Mouse (Mus musculus): ENCODE measurements around the gene Nipal3. TPM values are rescaled to one million over a fixed set of nuclear protein-coding genes. Genes with fewer than 3 reads are reported as not detected.

Gene Nipal3
- total and polyA plus RNA-seq, 3 experiments: 4.0 to 12.0 (median 6.4) TPM

- H3K4me1 ChIP-seq (ENCODE audit: control insufficient read depth in 1 of 2, insufficient read depth in 2 of 2): 0 out of 4 replicates have a peak, but pooled peaks cover 0 to 3% of the 10 kb centered on the region in 2 experiments
- in situ Hi-C loops (cut with MboI; ENCODE audit: low pct_ligation_motif_present, low pct_unique_long_range_greater_than_20kb, low sequenced_read_pairs): no loop called here
- no peak overlapping the region for H3K27ac ChIP-seq (ENCODE audit: insufficient read depth, low read depth)
- H3K27me3 ChIP-seq (replicated peaks): peaks cover 11% of the 10 kb centered on the region
- H3K36me3 ChIP-seq (replicated peaks in 1 of 2; ENCODE audit: control insufficient read depth in 1 of 2, insufficient read depth in 1 of 2, low read length in 1 of 2): no peaks in the 10 kb centered on the region
- H3K79me2 ChIP-seq (replicated peaks; ENCODE audit: control insufficient read depth, extremely low read depth, insufficient read depth, poor library complexity, severe bottlenecking): no peaks in the 10 kb centered on the region
- no peak overlapping the region for H3K4me2 ChIP-seq (ENCODE audit: insufficient read depth, low read depth, poor library complexity, severe bottlenecking)
- DNase-seq (ENCODE audit: extremely low read depth): no peak
- dilution Hi-C loops (cut with MboI; ENCODE audit: extremely low pct_ligation_motif_present, extremely low pct_unique_long_range_greater_than_20kb, low sequenced_read_pairs): no loop called here
- no peak overlapping the region for H3K9ac ChIP-seq (ENCODE audit: insufficient read depth, low read depth)
- no peaks in the 10 kb centered on the region for H3K9me3 ChIP-seq (replicated peaks; ENCODE audit: low read length)
- TF ChIP-seq SMC3 (IDR thresholded peaks at IDR 0.05; ENCODE audit: low read depth, low read length) (no peak), JUND (conservative IDR thresholded peaks at IDR 0.05; ENCODE audit: low read depth, low read length) (no peak), ELF1 (IDR thresholded peaks at IDR 0.05; ENCODE audit: low read depth, low read length) (no peak), NRF1 (IDR thresholded peaks at IDR 0.05; ENCODE audit: low read depth, low read length) (no peak), USF2 (conservative IDR thresholded peaks at IDR 0.05; ENCODE audit: low read depth, low read length) (no peak), UBTF (IDR thresholded peaks at IDR 0.05; ENCODE audit: low read depth, low read length) (no peak), NELFE (IDR thresholded peaks at IDR 0.05; ENCODE audit: low read depth, low read length) (no peak), ZMIZ1 (IDR thresholded peaks at IDR 0.05; ENCODE audit: low read depth, low read length) (no peak), KAT2A (IDR thresholded peaks at IDR 0.05; ENCODE audit: insufficient replicate concordance, low read length) (no peak), JUN (IDR thresholded peaks at IDR 0.05; ENCODE audit: insufficient read depth, low read depth, low read length) (no peak), E2F4 (IDR thresholded peaks at IDR 0.05; ENCODE audit: insufficient replicate concordance, low read depth, low read length) (no peak), MYC (IDR thresholded peaks at IDR 0.05; ENCODE audit: low read depth, low read length) (no peak), PAX5 (IDR thresholded peaks at IDR 0.05; ENCODE audit: low read length) (no peak), RAD21 (IDR thresholded peaks at IDR 0.05; ENCODE audit: low read depth, low read length) (no peak), IRF4 (IDR thresholded peaks at IDR 0.05; ENCODE audit: low read depth, low read length) (no peak), TCF12 (IDR thresholded peaks at IDR 0.05; ENCODE audit: low read depth, low read length) (no peak), HCFC1 (IDR thresholded peaks at IDR 0.05; ENCODE audit: low read depth, low read length) (no peak)
- H3K4me3 ChIP-seq (replicated peaks in 1 of 3; ENCODE audit: low read depth in 2 of 3, low read length in 2 of 3, poor library complexity in 1 of 3): no peak overlapping the region
Measured at GRCm38 (mm10) chr4:135509515-135509914, 14.7 kb upstream of the Nipal3 start.

- Histone ChIP-seq H3K4me1 (ENCODE audit: control insufficient read depth in 1 of 2, insufficient read depth in 2 of 2) (peaks cover 0 to 7% of the 10 kb centered on the region in 2 experiments; a peak in 1 of 4 replicates), H3K36me3 (replicated peaks in 1 of 2; ENCODE audit: control insufficient read depth in 1 of 2, insufficient read depth in 1 of 2, low read length in 1 of 2) (no peaks in the 10 kb centered on the region), H3K9me3 (replicated peaks; ENCODE audit: low read length) (no peaks in the 10 kb centered on the region), H3K9ac (ENCODE audit: insufficient read depth, low read depth) (no peak overlapping the region), H3K27me3 (replicated peaks) (peaks cover 11% of the 10 kb centered on the region), H3K4me2 (ENCODE audit: insufficient read depth, low read depth, poor library complexity, severe bottlenecking) (no peak overlapping the region), H3K4me3 (replicated peaks in 1 of 3; ENCODE audit: low read depth in 2 of 3, low read length in 2 of 3, poor library complexity in 1 of 3) (no peak overlapping the region), H3K27ac (ENCODE audit: insufficient read depth, low read depth) (no peak overlapping the region), H3K79me2 (replicated peaks; ENCODE audit: control insufficient read depth, extremely low read depth, insufficient read depth, poor library complexity, severe bottlenecking) (no peaks in the 10 kb centered on the region)
- in situ Hi-C loops (cut with MboI; ENCODE audit: low pct_ligation_motif_present, low pct_unique_long_range_greater_than_20kb, low sequenced_read_pairs) (no loop called here), dilution Hi-C loops (cut with MboI; ENCODE audit: extremely low pct_ligation_motif_present, extremely low pct_unique_long_range_greater_than_20kb, low sequenced_read_pairs) (no loop called here)
- peak; percentile 74 for DNase-seq (ENCODE audit: extremely low read depth)
- TF ChIP-seq MAZ (IDR thresholded peaks at IDR 0.05; ENCODE audit: low read depth, low read length) (no peak), IRF4 (IDR thresholded peaks at IDR 0.05; ENCODE audit: low read depth, low read length) (no peak), CTCF (conservative IDR thresholded peaks at IDR 0.05 in 1 of 2, IDR thresholded peaks at IDR 0.05 in 1 of 2; ENCODE audit: low read depth in 2 of 2, low read length in 2 of 2) (peak; percentile 76 to 89), USF1 (IDR thresholded peaks at IDR 0.05; ENCODE audit: low read depth, low read length) (no peak), NELFE (IDR thresholded peaks at IDR 0.05; ENCODE audit: low read depth, low read length) (no peak), ZC3H11A (IDR thresholded peaks at IDR 0.05; ENCODE audit: low read depth, low read length) (peak; percentile 43; the same call in 1 of the 2 replicates), MEF2A (IDR thresholded peaks at IDR 0.05; ENCODE audit: borderline replicate concordance, low read depth, low read length) (no peak), TCF12 (IDR thresholded peaks at IDR 0.05; ENCODE audit: low read depth, low read length) (no peak), SMC3 (IDR thresholded peaks at IDR 0.05; ENCODE audit: low read depth, low read length) (peak; percentile 79), ZNF384 (IDR thresholded peaks at IDR 0.05; ENCODE audit: low read depth, low read length) (no peak), BHLHE40 (IDR thresholded peaks at IDR 0.05; ENCODE audit: low read depth, low read length) (no peak), RAD21 (IDR thresholded peaks at IDR 0.05; ENCODE audit: low read depth, low read length) (peak; percentile 74)
Measured at GRCm38 (mm10) chr4:135508419-135509039, 13.7 kb upstream of the Nipal3 start.

All from CH12.LX (cell line).